Mouse (Mus musculus): ENCODE data around the gene Col6a1.

- TF ChIP-seq TAL1 (IDR thresholded peaks at IDR 0.05; ENCODE audit: low read length) (no peak), GATA1 (IDR thresholded peaks at IDR 0.05; ENCODE audit: low read length) (no peak)
Observed at GRCm38 (mm10) chr10:76764927-76765326, 39.0 kb upstream of the Col6a1 start.
